Mouse (Mus musculus): ENCODE measurements around the gene Rubcnl. TPM values are rescaled to one million over a fixed set of nuclear protein-coding genes. Genes with fewer than 3 reads are reported as not detected.
A peak's percentile ranks its signal among the peaks of the same experiment; 100 is the strongest.

Gene Rubcnl
- polyA plus RNA-seq, 1 experiment from 2014 or later: 0.13 TPM

DNA sequence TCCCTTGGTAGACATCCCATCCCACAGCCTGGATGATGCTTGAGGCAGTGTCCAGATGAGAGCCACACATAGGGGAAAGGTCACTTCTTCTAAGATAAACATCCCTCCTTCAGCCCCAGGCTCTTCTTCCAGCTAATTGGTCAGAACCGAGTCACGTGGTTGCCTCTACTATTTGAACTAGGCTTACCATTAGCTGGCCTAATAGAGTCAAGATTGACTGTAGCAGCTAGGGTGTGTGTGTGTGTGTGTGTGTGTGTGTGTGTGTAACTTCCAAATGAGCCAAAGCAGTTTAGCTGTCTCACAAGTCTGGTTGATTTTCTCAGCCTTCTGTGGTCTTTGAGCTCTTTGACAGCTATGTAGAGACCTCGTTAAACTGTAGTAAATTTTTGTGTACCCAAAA is 29.3 kb upstream of the Rubcnl start:
- Histone ChIP-seq H3K9me3 (ENCODE audit: control insufficient read depth, low read length) (no peaks in the 10 kb centered on the region), H3K27ac (replicated peaks; ENCODE audit: low read depth, low read length) (no peak overlapping the region), H3K27me3 (ENCODE audit: control insufficient read depth, insufficient read depth, low read length) (no peaks in the 10 kb centered on the region), H3K36me3 (ENCODE audit: control insufficient read depth, insufficient read depth, low read length) (no peaks in the 10 kb centered on the region), H3K9ac (replicated peaks; ENCODE audit: low read length) (no peak overlapping the region), H3K4me2 (ENCODE audit: low read length) (no peak overlapping the region), H3K4me1 (ENCODE audit: control insufficient read depth, insufficient read depth, low read length) (no peaks in the 10 kb centered on the region), H3K4me3 (replicated peaks; ENCODE audit: low read depth, low read length) (no peak overlapping the region)
- DNase-seq: no peak
- ATAC-seq (ENCODE audit: low FRiP score, low TSS enrichment): no peak
- WGBS: 83% methylated on average over 3 of the region's 3 CpGs

DNA sequence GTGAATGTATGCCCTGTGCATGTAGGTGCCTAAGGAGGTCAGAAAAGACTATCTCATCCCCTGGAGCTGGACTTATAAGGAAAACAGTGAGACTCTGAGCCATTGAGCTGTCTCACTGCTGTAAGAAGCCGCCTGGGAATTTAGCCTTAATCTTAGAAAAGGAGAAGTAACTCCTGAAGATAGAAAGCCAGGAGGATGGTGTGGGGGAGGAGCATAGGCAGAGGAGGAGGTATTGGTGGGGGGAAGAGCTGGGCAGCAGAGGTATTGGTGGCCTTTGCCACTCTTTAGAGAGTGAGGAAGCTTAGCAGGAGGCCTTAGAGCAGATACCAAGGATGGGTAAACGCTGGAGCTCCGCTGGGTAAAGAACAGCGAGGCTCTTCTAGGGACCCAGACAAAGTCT is 26.5 kb upstream of the Rubcnl start:
- no peaks in the 10 kb centered on the region for H3K4me1 ChIP-seq (ENCODE audit: control insufficient read depth, insufficient read depth, low read length)
- 36% methylated on average over 4 of the region's 4 CpGs for WGBS
- ATAC-seq (ENCODE audit: low FRiP score, low TSS enrichment): no peak

DNA sequence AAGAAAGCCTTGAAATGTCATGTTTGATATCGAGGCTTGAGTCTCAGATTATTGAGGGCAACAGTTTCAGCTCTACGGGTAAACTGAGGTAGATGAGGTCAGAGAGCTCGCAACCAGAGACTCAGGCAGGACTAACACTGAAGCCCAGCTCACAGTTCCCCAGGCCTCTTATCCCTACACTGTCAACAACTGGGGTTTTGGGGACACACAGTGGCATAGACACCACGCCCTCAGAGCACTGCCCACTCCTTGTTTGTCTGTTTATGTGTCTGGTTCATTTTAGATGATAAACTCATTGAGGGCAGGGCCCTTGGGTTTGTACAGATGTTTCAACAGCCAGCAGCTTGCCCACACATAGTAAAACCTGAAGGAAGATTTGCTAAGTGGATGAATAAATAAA is 25.9 kb upstream of the Rubcnl start:
- WGBS: 90% methylated on average over 4 of the region's 4 CpGs
- Histone ChIP-seq H3K9ac (replicated peaks; ENCODE audit: low read length) (no peak overlapping the region), H3K4me2 (ENCODE audit: low read length) (no peak overlapping the region), H3K27me3 (ENCODE audit: control insufficient read depth, insufficient read depth, low read length) (no peaks in the 10 kb centered on the region), H3K27ac (replicated peaks; ENCODE audit: low read depth, low read length) (no peak overlapping the region), H3K9me3 (ENCODE audit: control insufficient read depth, low read length) (no peaks in the 10 kb centered on the region), H3K36me3 (ENCODE audit: control insufficient read depth, insufficient read depth, low read length) (no peaks in the 10 kb centered on the region), H3K4me3 (replicated peaks; ENCODE audit: low read depth, low read length) (no peak overlapping the region), H3K4me1 (ENCODE audit: control insufficient read depth, insufficient read depth, low read length) (no peaks in the 10 kb centered on the region)
- DNase-seq (no peak), ATAC-seq (ENCODE audit: low FRiP score, low TSS enrichment) (no peak)

More for the DNA sequence above, 26.5 kb upstream of the Rubcnl start:
- H3K27me3 ChIP-seq (ENCODE audit: control insufficient read depth, insufficient read depth, low read length): no peaks in the 10 kb centered on the region
- H3K9ac ChIP-seq (replicated peaks; ENCODE audit: low read length): no peak overlapping the region
- no peak for DNase-seq
- H3K27ac ChIP-seq (replicated peaks; ENCODE audit: low read depth, low read length): no peak overlapping the region
- no peak overlapping the region for H3K4me2 ChIP-seq (ENCODE audit: low read length)
- no peaks in the 10 kb centered on the region for H3K36me3 ChIP-seq (ENCODE audit: control insufficient read depth, insufficient read depth, low read length)
- H3K9me3 ChIP-seq (ENCODE audit: control insufficient read depth, low read length): no peaks in the 10 kb centered on the region
- no peak overlapping the region for H3K4me3 ChIP-seq (replicated peaks; ENCODE audit: low read depth, low read length)

DNA sequence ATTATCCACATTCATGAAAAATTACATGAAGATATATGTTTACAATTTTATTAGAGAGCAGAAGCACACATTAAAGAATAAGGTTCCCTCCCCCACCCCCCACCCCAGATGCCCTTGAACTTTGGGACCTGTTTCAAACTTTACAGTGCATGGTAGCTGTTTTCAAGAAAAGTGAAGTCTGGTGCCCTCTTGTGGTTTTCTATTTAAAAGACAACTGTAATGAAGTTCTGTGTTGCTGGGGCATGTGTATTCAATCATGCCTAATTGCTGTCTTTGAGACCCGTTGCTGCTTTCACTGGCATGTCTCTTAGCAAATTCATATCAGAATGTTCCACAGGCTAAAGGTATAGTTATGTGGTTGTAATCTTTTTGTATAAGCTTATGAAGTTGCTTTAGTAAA is 25.3 kb upstream of the Rubcnl start:
- H3K27ac ChIP-seq (replicated peaks; ENCODE audit: low read depth, low read length): no peak overlapping the region
- DNase-seq (peak; percentile 90), ATAC-seq (ENCODE audit: low FRiP score, low TSS enrichment) (no peak)
- no peak overlapping the region for H3K4me2 ChIP-seq (ENCODE audit: low read length)
- H3K9ac ChIP-seq (replicated peaks; ENCODE audit: low read length): no peak overlapping the region
- no peaks in the 10 kb centered on the region for H3K9me3 ChIP-seq (ENCODE audit: control insufficient read depth, low read length)
- 10% methylated on average over 1 of the region's 1 CpGs for WGBS
- no peaks in the 10 kb centered on the region for H3K36me3 ChIP-seq (ENCODE audit: control insufficient read depth, insufficient read depth, low read length)
- H3K4me3 ChIP-seq (replicated peaks; ENCODE audit: low read depth, low read length): no peak overlapping the region
- H3K27me3 ChIP-seq (ENCODE audit: control insufficient read depth, insufficient read depth, low read length): no peaks in the 10 kb centered on the region
- no peaks in the 10 kb centered on the region for H3K4me1 ChIP-seq (ENCODE audit: control insufficient read depth, insufficient read depth, low read length)

DNA sequence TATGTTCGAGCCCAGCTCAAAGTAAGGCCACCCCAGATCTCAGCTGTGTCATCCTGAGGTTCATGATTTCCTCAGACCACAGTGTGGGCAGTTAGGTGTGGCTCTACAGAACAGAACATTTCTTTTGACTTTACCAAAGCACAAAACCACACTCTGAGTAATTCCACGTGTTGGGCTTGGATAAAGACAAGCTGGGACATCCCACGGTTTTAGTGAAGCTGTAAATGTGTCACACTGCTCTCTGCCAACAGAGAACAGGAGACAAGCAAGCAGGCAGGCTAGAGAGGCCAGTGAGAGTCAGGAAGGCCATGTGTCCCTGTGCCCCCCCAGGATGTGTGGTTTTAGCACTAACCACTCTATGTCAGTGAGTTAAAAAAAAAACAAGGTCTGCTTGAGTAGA is 19.3 kb upstream of the Rubcnl start:
- Histone ChIP-seq H3K4me1 (ENCODE audit: control insufficient read depth, insufficient read depth, low read length) (no peaks in the 10 kb centered on the region), H3K36me3 (ENCODE audit: control insufficient read depth, insufficient read depth, low read length) (no peaks in the 10 kb centered on the region), H3K27me3 (ENCODE audit: control insufficient read depth, insufficient read depth, low read length) (no peaks in the 10 kb centered on the region), H3K9ac (replicated peaks; ENCODE audit: low read length) (no peak overlapping the region), H3K4me2 (ENCODE audit: low read length) (no peak overlapping the region), H3K4me3 (replicated peaks; ENCODE audit: low read depth, low read length) (no peak overlapping the region), H3K9me3 (ENCODE audit: control insufficient read depth, low read length) (no peaks in the 10 kb centered on the region), H3K27ac (replicated peaks; ENCODE audit: low read depth, low read length) (no peak overlapping the region)
- DNase-seq: no peak
- no peak for ATAC-seq (ENCODE audit: low FRiP score, low TSS enrichment)
- WGBS: 80% methylated on average over 3 of the region's 3 CpGs

GRCm38 (mm10) chr14:74997041-74997440 is 18.8 kb upstream of the Rubcnl start:
- Histone ChIP-seq H3K4me3 (replicated peaks; ENCODE audit: low read depth, low read length) (no peak overlapping the region), H3K27me3 (ENCODE audit: control insufficient read depth, insufficient read depth, low read length) (no peaks in the 10 kb centered on the region), H3K9me3 (ENCODE audit: control insufficient read depth, low read length) (no peaks in the 10 kb centered on the region), H3K9ac (replicated peaks; ENCODE audit: low read length) (no peak overlapping the region), H3K4me2 (ENCODE audit: low read length) (no peak overlapping the region), H3K4me1 (ENCODE audit: control insufficient read depth, insufficient read depth, low read length) (no peaks in the 10 kb centered on the region), H3K27ac (replicated peaks; ENCODE audit: low read depth, low read length) (no peak overlapping the region), H3K36me3 (ENCODE audit: control insufficient read depth, insufficient read depth, low read length) (no peaks in the 10 kb centered on the region)
- DNase-seq: no peak
- WGBS: 95% methylated on average over 2 of the region's 2 CpGs
- no peak for ATAC-seq (ENCODE audit: low FRiP score, low TSS enrichment)

- Histone ChIP-seq H3K4me1 (ENCODE audit: control insufficient read depth, insufficient read depth, low read length) (no peaks in the 10 kb centered on the region), H3K9me3 (ENCODE audit: control insufficient read depth, low read length) (no peaks in the 10 kb centered on the region), H3K4me3 (replicated peaks; ENCODE audit: low read depth, low read length) (no peak overlapping the region), H3K27ac (replicated peaks; ENCODE audit: low read depth, low read length) (no peak overlapping the region), H3K36me3 (ENCODE audit: control insufficient read depth, insufficient read depth, low read length) (no peaks in the 10 kb centered on the region), H3K27me3 (ENCODE audit: control insufficient read depth, insufficient read depth, low read length) (no peaks in the 10 kb centered on the region), H3K9ac (replicated peaks; ENCODE audit: low read length) (no peak overlapping the region), H3K4me2 (ENCODE audit: low read length) (no peak overlapping the region)
- no peak for ATAC-seq (ENCODE audit: low FRiP score, low TSS enrichment)
- WGBS: 89% methylated on average over 6 of the region's 6 CpGs
- no peak for DNase-seq
These were observed 14.5 kb upstream of the Rubcnl start for GRCm38 (mm10) chr14:75001364-75001763.

DNA sequence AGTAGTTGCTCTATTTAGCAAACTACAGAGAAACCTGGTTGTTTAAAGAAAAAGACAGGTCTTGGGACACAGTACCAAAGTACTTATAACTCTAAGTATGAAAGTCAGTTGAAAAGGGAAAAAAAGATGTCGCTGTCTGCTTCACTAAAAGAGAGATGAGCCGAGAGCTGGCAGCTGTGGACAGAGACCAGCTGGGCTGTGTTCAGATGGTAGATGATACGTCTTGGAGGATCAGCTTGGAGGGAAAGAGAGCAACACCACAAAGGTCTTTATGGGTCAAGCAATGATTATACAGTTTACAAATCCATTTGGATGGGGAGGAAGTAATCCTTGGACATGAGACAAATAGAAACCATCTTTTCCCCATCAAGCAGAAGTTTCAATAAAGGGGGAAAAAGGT is 12.5 kb upstream of the Rubcnl start:
- Histone ChIP-seq H3K27ac (replicated peaks; ENCODE audit: low read depth, low read length) (no peak overlapping the region), H3K36me3 (ENCODE audit: control insufficient read depth, insufficient read depth, low read length) (no peaks in the 10 kb centered on the region), H3K4me1 (ENCODE audit: control insufficient read depth, insufficient read depth, low read length) (no peaks in the 10 kb centered on the region), H3K27me3 (ENCODE audit: control insufficient read depth, insufficient read depth, low read length) (no peaks in the 10 kb centered on the region), H3K4me2 (ENCODE audit: low read length) (no peak overlapping the region), H3K9ac (replicated peaks; ENCODE audit: low read length) (no peak overlapping the region), H3K9me3 (ENCODE audit: control insufficient read depth, low read length) (no peaks in the 10 kb centered on the region), H3K4me3 (replicated peaks; ENCODE audit: low read depth, low read length) (no peak overlapping the region)
- no peak for DNase-seq
- no peak for ATAC-seq (ENCODE audit: low FRiP score, low TSS enrichment)
- 74% methylated on average over 3 of the region's 3 CpGs for WGBS

- H3K4me1 ChIP-seq (ENCODE audit: control insufficient read depth, insufficient read depth, low read length): no peaks in the 10 kb centered on the region
- no peaks in the 10 kb centered on the region for H3K36me3 ChIP-seq (ENCODE audit: control insufficient read depth, insufficient read depth, low read length)
- no peak overlapping the region for H3K27ac ChIP-seq (replicated peaks; ENCODE audit: low read depth, low read length)
- WGBS: 77% methylated on average over 2 of the region's 2 CpGs
- H3K9me3 ChIP-seq (ENCODE audit: control insufficient read depth, low read length): no peaks in the 10 kb centered on the region
- no peak for ATAC-seq (ENCODE audit: low FRiP score, low TSS enrichment)
- H3K4me2 ChIP-seq (ENCODE audit: low read length): no peak overlapping the region
- no peaks in the 10 kb centered on the region for H3K27me3 ChIP-seq (ENCODE audit: control insufficient read depth, insufficient read depth, low read length)
- DNase-seq: no peak
- no peak overlapping the region for H3K9ac ChIP-seq (replicated peaks; ENCODE audit: low read length)
- no peak overlapping the region for H3K4me3 ChIP-seq (replicated peaks; ENCODE audit: low read depth, low read length)
These were observed 10.2 kb upstream of the Rubcnl start for GRCm38 (mm10) chr14:75005478-75006199.

Data from midbrain, embryonic 14.5 days (tissue).